Mouse (Mus musculus): ENCODE measurements around the gene Fgf15. TPM values are rescaled to one million over a fixed set of nuclear protein-coding genes. Genes with fewer than 3 reads are reported as not detected.

Fgf15 gene
- polyA plus RNA-seq (2012; fragmentation: generic; extraction: Trizol): not detected

GRCm38 (mm10) chr7:144896294-144897218 is at the start of gene Fgf15:
TSS of gene Fgf15 (plus strand) at chr7:144896531.
- peak within 1 kb of the TSS; percentile 4 for H3ac ChIP-seq (ENCODE audit: control insufficient read depth, insufficient read length)

GRCm38 (mm10) chr7:144847067-144847466 is 49.3 kb upstream of the Fgf15 start, which contains the start of gene Fgf4:
TSS of gene Fgf4 (plus strand) at chr7:144847367.
- Histone ChIP-seq H3K27me3 (ENCODE audit: control insufficient read depth, insufficient read depth, insufficient read length) (peaks cover 48% of the 10 kb centered on the region), H3K4me2 (ENCODE audit: low read depth) (no peak within 1 kb of the TSS), H3K79me2 (ENCODE audit: control insufficient read depth, insufficient read depth) (no peaks in the 10 kb centered on the region), H3ac (ENCODE audit: control insufficient read depth, insufficient read length) (no peak within 1 kb of the TSS), H3K4me3 (no peak within 1 kb of the TSS), H3K36me3 (ENCODE audit: control insufficient read depth, insufficient read depth) (no peaks in the 10 kb centered on the region)
- TF ChIP-seq CEBPB (IDR thresholded peaks at IDR 0.05; ENCODE audit: insufficient read depth, poor library complexity, severe bottlenecking): no peak
- TF ChIP-seq MYOG (IDR thresholded peaks at IDR 0.05; ENCODE audit: control insufficient read depth in 1 of 3, insufficient read depth in 1 of 3, insufficient read length in 2 of 3, low read depth in 2 of 3): no peak
- no peak for TF ChIP-seq POLR2AphosphoS2 (IDR thresholded peaks at IDR 0.05; ENCODE audit: insufficient read length, low read depth)
- no peak for TF ChIP-seq POLR2A (IDR thresholded peaks at IDR 0.05; ENCODE audit: insufficient read length, low read depth)
- TF ChIP-seq REST (IDR thresholded peaks at IDR 0.05; ENCODE audit: insufficient read depth, insufficient read length): no peak
- TF ChIP-seq E2F4 (IDR thresholded peaks at IDR 0.05; ENCODE audit: insufficient read depth): no peak
- no peak for TF ChIP-seq TCF12 (IDR thresholded peaks at IDR 0.05; ENCODE audit: insufficient read depth, poor library complexity, severe bottlenecking)
- no peak for TF ChIP-seq SRF (IDR thresholded peaks at IDR 0.05; ENCODE audit: control insufficient read depth, insufficient read length, low read depth)
- no peak for TF ChIP-seq MYOD1 (IDR thresholded peaks at IDR 0.05; ENCODE audit: control insufficient read depth in 1 of 3, insufficient read length in 2 of 3, low read depth in 2 of 3)
- no peak for TF ChIP-seq TCF3 (IDR thresholded peaks at IDR 0.05; ENCODE audit: insufficient read length, low read depth)
- TF ChIP-seq MAX (IDR thresholded peaks at IDR 0.05; ENCODE audit: low read depth): no peak
- TF ChIP-seq USF1 (IDR thresholded peaks at IDR 0.05; ENCODE audit: low read depth): no peak

More at GRCm38 (mm10) chr7:144896294-144897218, at the start of gene Fgf15:
- TF ChIP-seq TCF12 (IDR thresholded peaks at IDR 0.05; ENCODE audit: insufficient read depth, poor library complexity, severe bottlenecking): no peak
- TF ChIP-seq MYOG (IDR thresholded peaks at IDR 0.05; ENCODE audit: control insufficient read depth in 1 of 3, insufficient read depth in 1 of 3, insufficient read length in 2 of 3, low read depth in 2 of 3): no peak
- TF ChIP-seq MAX (IDR thresholded peaks at IDR 0.05; ENCODE audit: low read depth): no peak
- no peak for TF ChIP-seq SRF (IDR thresholded peaks at IDR 0.05; ENCODE audit: control insufficient read depth, insufficient read length, low read depth)
- Histone ChIP-seq H3K4me3 (peak within 1 kb of the TSS; percentile 21), H3K4me2 (ENCODE audit: low read depth) (peak within 1 kb of the TSS; percentile 77), H3K36me3 (ENCODE audit: control insufficient read depth, insufficient read depth) (no peaks in the 10 kb centered on the region), H3K79me2 (ENCODE audit: control insufficient read depth, insufficient read depth) (no peaks in the 10 kb centered on the region), H3K27me3 (ENCODE audit: control insufficient read depth, insufficient read depth, insufficient read length) (peaks cover 36% of the 10 kb centered on the region)

- H3K27me3 ChIP-seq (ENCODE audit: control insufficient read depth, insufficient read depth, insufficient read length): peaks cover 29% of the 10 kb centered on the region
- no peaks in the 10 kb centered on the region for H3K79me2 ChIP-seq (ENCODE audit: control insufficient read depth, insufficient read depth)
- H3K4me3 ChIP-seq: no peak overlapping the region
- no peak overlapping the region for H3K4me2 ChIP-seq (ENCODE audit: low read depth)
- TF ChIP-seq MAX (IDR thresholded peaks at IDR 0.05; ENCODE audit: low read depth): no peak
- TF ChIP-seq MYOD1 (IDR thresholded peaks at IDR 0.05; ENCODE audit: control insufficient read depth in 1 of 3, insufficient read length in 2 of 3, low read depth in 2 of 3): no peak
- TF ChIP-seq USF1 (IDR thresholded peaks at IDR 0.05; ENCODE audit: low read depth): no peak
- no peak for TF ChIP-seq TCF12 (IDR thresholded peaks at IDR 0.05; ENCODE audit: insufficient read depth, poor library complexity, severe bottlenecking)
- TF ChIP-seq E2F4 (IDR thresholded peaks at IDR 0.05; ENCODE audit: insufficient read depth): no peak
- no peak for TF ChIP-seq CEBPB (IDR thresholded peaks at IDR 0.05; ENCODE audit: insufficient read depth, poor library complexity, severe bottlenecking)
- TF ChIP-seq REST (IDR thresholded peaks at IDR 0.05; ENCODE audit: insufficient read depth, insufficient read length): no peak
- no peak for TF ChIP-seq TCF3 (IDR thresholded peaks at IDR 0.05; ENCODE audit: insufficient read length, low read depth)
- no peak for TF ChIP-seq POLR2A (IDR thresholded peaks at IDR 0.05; ENCODE audit: insufficient read length, low read depth)
- no peak for TF ChIP-seq POLR2AphosphoS2 (IDR thresholded peaks at IDR 0.05; ENCODE audit: insufficient read length, low read depth)
- TF ChIP-seq MYOG (IDR thresholded peaks at IDR 0.05; ENCODE audit: control insufficient read depth in 1 of 3, insufficient read depth in 1 of 3, insufficient read length in 2 of 3, low read depth in 2 of 3): no peak
- TF ChIP-seq SRF (IDR thresholded peaks at IDR 0.05; ENCODE audit: control insufficient read depth, insufficient read length, low read depth): no peak
- no peak overlapping the region for H3ac ChIP-seq (ENCODE audit: control insufficient read depth, insufficient read length)
- no peaks in the 10 kb centered on the region for H3K36me3 ChIP-seq (ENCODE audit: control insufficient read depth, insufficient read depth)
These were observed 45.0 kb upstream of the Fgf15 start for GRCm38 (mm10) chr7:144851321-144851720.

- Histone ChIP-seq H3ac (ENCODE audit: control insufficient read depth, insufficient read length) (no peak overlapping the region), H3K27me3 (ENCODE audit: control insufficient read depth, insufficient read depth, insufficient read length) (peaks cover 16% of the 10 kb centered on the region)
These were observed 41.4 kb upstream of the Fgf15 start for GRCm38 (mm10) chr7:144854966-144855365.

GRCm38 (mm10) chr7:144857158-144857557 is 39.2 kb upstream of the Fgf15 start:
- H3K36me3 ChIP-seq (ENCODE audit: control insufficient read depth, insufficient read depth): no peaks in the 10 kb centered on the region
- H3K4me2 ChIP-seq (ENCODE audit: low read depth): no peak overlapping the region
- H3K4me3 ChIP-seq: no peak overlapping the region
- H3K79me2 ChIP-seq (ENCODE audit: control insufficient read depth, insufficient read depth): no peaks in the 10 kb centered on the region
- no peak overlapping the region for H3ac ChIP-seq (ENCODE audit: control insufficient read depth, insufficient read length)
- H3K27me3 ChIP-seq (ENCODE audit: control insufficient read depth, insufficient read depth, insufficient read length): peaks cover 23% of the 10 kb centered on the region
- no peak for TF ChIP-seq MAX (IDR thresholded peaks at IDR 0.05; ENCODE audit: low read depth)
- no peak for TF ChIP-seq REST (IDR thresholded peaks at IDR 0.05; ENCODE audit: insufficient read depth, insufficient read length)
- TF ChIP-seq TCF12 (IDR thresholded peaks at IDR 0.05; ENCODE audit: insufficient read depth, poor library complexity, severe bottlenecking): no peak
- no peak for TF ChIP-seq TCF3 (IDR thresholded peaks at IDR 0.05; ENCODE audit: insufficient read length, low read depth)
- no peak for TF ChIP-seq MYOG (IDR thresholded peaks at IDR 0.05; ENCODE audit: control insufficient read depth in 1 of 3, insufficient read depth in 1 of 3, insufficient read length in 2 of 3, low read depth in 2 of 3)
- no peak for TF ChIP-seq CEBPB (IDR thresholded peaks at IDR 0.05; ENCODE audit: insufficient read depth, poor library complexity, severe bottlenecking)
- no peak for TF ChIP-seq MYOD1 (IDR thresholded peaks at IDR 0.05; ENCODE audit: control insufficient read depth in 1 of 3, insufficient read length in 2 of 3, low read depth in 2 of 3)
- no peak for TF ChIP-seq POLR2AphosphoS2 (IDR thresholded peaks at IDR 0.05; ENCODE audit: insufficient read length, low read depth)
- no peak for TF ChIP-seq E2F4 (IDR thresholded peaks at IDR 0.05; ENCODE audit: insufficient read depth)
- no peak for TF ChIP-seq SRF (IDR thresholded peaks at IDR 0.05; ENCODE audit: control insufficient read depth, insufficient read length, low read depth)
- TF ChIP-seq USF1 (IDR thresholded peaks at IDR 0.05; ENCODE audit: low read depth): no peak
- TF ChIP-seq POLR2A (IDR thresholded peaks at IDR 0.05; ENCODE audit: insufficient read length, low read depth): no peak

More at GRCm38 (mm10) chr7:144854966-144855365, 41.4 kb upstream of the Fgf15 start:
- Histone ChIP-seq H3K36me3 (ENCODE audit: control insufficient read depth, insufficient read depth) (no peaks in the 10 kb centered on the region), H3K79me2 (ENCODE audit: control insufficient read depth, insufficient read depth) (no peaks in the 10 kb centered on the region), H3K4me3 (no peak overlapping the region), H3K4me2 (ENCODE audit: low read depth) (no peak overlapping the region)
- TF ChIP-seq SRF (IDR thresholded peaks at IDR 0.05; ENCODE audit: control insufficient read depth, insufficient read length, low read depth) (no peak), MAX (IDR thresholded peaks at IDR 0.05; ENCODE audit: low read depth) (no peak)
